Mouse (Mus musculus): ENCODE measurements at regions not wholly inside any gene's neighbourhood (a gene's known extent, or its start where the extent isn't known, plus 50 kb on each side); places are given as distances from the start of the nearest gene placed in this dataset.

DNA sequence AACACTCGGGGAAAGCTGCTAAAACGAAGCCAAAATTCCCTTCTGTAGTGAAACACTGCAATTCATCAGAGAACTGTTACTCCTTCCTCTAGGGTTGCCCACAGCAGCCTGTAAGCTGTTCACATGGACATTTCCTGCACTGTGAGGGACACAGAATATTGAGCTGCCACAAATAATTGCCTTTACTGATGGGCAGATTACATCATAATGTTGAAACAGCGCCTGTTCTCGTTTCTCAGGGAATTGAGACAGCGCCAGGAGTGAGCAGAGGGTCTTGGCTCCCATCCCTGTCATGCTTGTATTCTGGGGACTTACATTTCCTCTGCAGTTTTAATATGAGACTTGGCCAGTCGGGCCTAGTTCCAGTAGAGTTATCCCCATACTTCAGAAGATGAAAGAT lies 357.3 kb downstream of the Bmper start:
- Histone ChIP-seq H3K4me1 (ENCODE audit: control insufficient read depth, insufficient read depth, low read length) (no peaks in the 10 kb centered on the region), H3K27ac (ENCODE audit: control insufficient read depth, insufficient read depth, low read depth, low read length, poor library complexity) (no peak overlapping the region), H3K4me3 (replicated peaks; ENCODE audit: control insufficient read depth, low read depth, low read length) (no peak overlapping the region)
- TF ChIP-seq CTCF (IDR thresholded peaks at IDR 0.05; ENCODE audit: control insufficient read depth, insufficient read depth, low read length) (no peak), POLR2A (IDR thresholded peaks at IDR 0.05; ENCODE audit: borderline replicate concordance, control insufficient read depth, low read depth, low read length) (no peak)
- 33% methylated on average over 6 of the region's 6 CpGs for WGBS

DNA sequence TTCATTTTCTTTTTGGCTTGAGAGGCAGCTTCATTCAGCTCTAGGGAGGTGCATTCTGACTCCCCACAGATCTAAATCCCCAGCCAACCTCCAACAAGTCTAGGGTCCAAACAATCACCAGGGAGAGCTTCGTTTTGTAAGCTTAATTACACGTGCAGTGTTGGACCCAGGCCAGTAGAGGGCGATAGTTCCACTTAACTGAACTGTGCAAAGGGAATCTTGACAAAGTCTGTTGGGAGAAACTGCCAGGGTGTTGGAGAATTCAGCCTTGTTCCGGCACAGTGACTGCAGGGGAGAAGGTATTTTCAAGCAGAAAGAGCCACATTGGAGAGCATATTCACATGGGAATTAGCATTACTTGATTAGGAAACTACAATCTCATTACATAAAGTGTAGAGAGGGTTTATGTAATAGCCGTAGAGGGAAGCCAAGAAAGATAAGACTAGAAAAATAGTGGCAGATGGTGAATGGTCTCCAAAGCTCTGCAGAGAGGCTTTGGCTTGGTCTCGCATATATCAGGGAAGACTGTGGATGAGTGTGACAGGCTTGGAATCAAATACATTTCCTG lies 358.2 kb downstream of the Bmper start:
- no peak for TF ChIP-seq POLR2A (IDR thresholded peaks at IDR 0.05; ENCODE audit: borderline replicate concordance, control insufficient read depth, low read depth, low read length)
- peak; percentile 39; the same call in 1 of the 2 replicates for TF ChIP-seq CTCF (IDR thresholded peaks at IDR 0.05; ENCODE audit: control insufficient read depth, insufficient read depth, low read length)
- Histone ChIP-seq H3K4me3 (replicated peaks; ENCODE audit: control insufficient read depth, low read depth, low read length) (no peak overlapping the region), H3K27ac (ENCODE audit: control insufficient read depth, insufficient read depth, low read depth, low read length, poor library complexity) (no peak overlapping the region), H3K4me1 (ENCODE audit: control insufficient read depth, insufficient read depth, low read length) (no peaks in the 10 kb centered on the region)
- WGBS: 14% methylated on average over 6 of the region's 6 CpGs

DNA sequence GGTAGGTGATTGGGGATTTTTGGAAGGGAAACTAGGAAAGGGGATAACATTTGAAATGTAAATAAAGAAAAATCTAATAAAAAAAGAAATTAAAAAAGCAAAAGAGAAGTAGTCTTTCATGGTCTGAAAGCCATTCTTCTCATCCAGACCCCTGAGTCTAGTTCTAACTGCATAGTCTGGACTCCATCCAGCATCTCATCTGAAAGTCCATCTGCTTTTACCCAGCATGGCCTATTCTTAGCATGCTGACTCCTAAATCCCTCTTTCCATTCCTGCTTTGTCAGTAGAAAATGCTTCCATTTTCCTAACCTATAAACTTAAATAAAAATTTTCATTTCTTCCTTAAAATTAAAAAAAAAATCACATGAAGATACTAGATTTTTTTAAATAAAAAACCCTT lies 361.7 kb downstream of the Bmper start:
- H3K4me3 ChIP-seq (replicated peaks; ENCODE audit: control insufficient read depth, low read depth, low read length): no peak overlapping the region
- no peak for TF ChIP-seq CTCF (IDR thresholded peaks at IDR 0.05; ENCODE audit: control insufficient read depth, insufficient read depth, low read length)
- no peak for TF ChIP-seq POLR2A (IDR thresholded peaks at IDR 0.05; ENCODE audit: borderline replicate concordance, control insufficient read depth, low read depth, low read length)
- H3K4me1 ChIP-seq (ENCODE audit: control insufficient read depth, insufficient read depth, low read length): no peaks in the 10 kb centered on the region
- H3K27ac ChIP-seq (ENCODE audit: control insufficient read depth, insufficient read depth, low read depth, low read length, poor library complexity): no peak overlapping the region

DNA sequence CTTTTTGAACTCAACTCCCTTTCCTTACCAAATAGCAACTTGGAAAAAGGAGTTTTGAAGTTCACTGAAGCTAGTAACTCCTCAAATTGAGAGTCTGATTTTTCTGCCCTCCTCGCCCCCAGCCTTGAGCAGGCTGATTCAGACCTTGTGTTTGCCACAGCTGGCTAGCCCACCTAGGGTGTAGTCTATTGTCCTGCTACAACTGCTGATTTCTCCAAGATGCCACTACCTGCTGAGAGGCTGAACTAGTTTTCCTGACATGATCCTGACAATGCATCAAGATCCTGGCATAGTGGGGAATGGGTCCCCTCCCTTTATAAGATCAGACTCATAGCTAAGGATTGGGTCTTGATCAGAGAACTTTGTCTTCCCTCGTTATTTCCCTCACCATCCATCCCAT lies 366.1 kb downstream of the Bmper start:
- WGBS: 62% methylated on average over 2 of the region's 2 CpGs
- H3K27ac ChIP-seq (ENCODE audit: control insufficient read depth, insufficient read depth, low read depth, low read length, poor library complexity): no peak overlapping the region
- TF ChIP-seq POLR2A (IDR thresholded peaks at IDR 0.05; ENCODE audit: borderline replicate concordance, control insufficient read depth, low read depth, low read length): no peak
- no peak for TF ChIP-seq CTCF (IDR thresholded peaks at IDR 0.05; ENCODE audit: control insufficient read depth, insufficient read depth, low read length)
- no peaks in the 10 kb centered on the region; the same call in 1 of the 2 replicates for H3K4me1 ChIP-seq (ENCODE audit: control insufficient read depth, insufficient read depth, low read length)
- no peak overlapping the region for H3K4me3 ChIP-seq (replicated peaks; ENCODE audit: control insufficient read depth, low read depth, low read length)

DNA sequence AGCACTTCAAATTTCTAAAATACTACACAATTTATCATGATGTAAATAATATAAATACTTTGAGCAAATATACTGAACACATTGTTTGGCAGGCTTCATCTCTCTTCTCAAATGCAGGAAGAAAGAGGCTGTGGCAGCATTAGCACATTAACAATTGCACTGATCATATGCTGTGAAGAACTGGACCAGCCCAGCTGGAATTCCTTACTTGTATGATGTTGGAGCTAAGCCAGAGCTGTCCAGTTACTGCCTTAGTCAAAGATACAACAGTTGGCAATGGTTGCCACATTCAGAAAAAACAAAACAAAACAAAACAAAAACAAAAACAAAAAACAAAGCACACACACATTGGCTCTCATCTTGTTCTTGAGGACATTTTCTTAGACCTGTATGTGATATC lies 369.0 kb downstream of the Bmper start:
- H3K4me1 ChIP-seq (ENCODE audit: control insufficient read depth, insufficient read depth, low read length): no peaks in the 10 kb centered on the region; the same call in 1 of the 2 replicates
- H3K4me3 ChIP-seq (replicated peaks; ENCODE audit: control insufficient read depth, low read depth, low read length): no peak overlapping the region

DNA sequence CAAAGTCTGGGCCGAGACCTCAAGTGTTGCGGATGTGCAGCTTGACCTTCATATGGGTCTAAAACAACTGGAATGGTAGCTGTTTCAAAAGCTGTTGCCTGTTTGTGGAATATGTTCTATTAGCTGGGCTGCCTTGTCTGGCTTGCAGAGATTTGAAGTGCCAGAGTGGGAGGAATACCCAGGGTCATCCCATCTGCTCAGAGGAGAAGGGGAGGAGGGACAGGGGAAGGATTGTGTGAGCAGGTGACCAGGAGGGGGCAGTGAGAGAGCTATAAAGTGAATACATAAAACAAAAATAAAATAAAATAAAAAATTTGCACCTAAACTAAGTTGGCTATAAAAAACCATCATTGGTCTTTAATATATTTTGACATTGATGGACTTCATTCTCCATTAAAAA lies 377.7 kb downstream of the Bmper start:
- Histone ChIP-seq H3K4me3 (replicated peaks; ENCODE audit: control insufficient read depth, low read depth, low read length) (no peak overlapping the region), H3K27ac (ENCODE audit: control insufficient read depth, insufficient read depth, low read depth, low read length, poor library complexity) (no peak overlapping the region), H3K4me1 (ENCODE audit: control insufficient read depth, insufficient read depth, low read length) (no peaks in the 10 kb centered on the region)
- no peak for TF ChIP-seq POLR2A (IDR thresholded peaks at IDR 0.05; ENCODE audit: borderline replicate concordance, control insufficient read depth, low read depth, low read length)
- TF ChIP-seq CTCF (IDR thresholded peaks at IDR 0.05; ENCODE audit: control insufficient read depth, insufficient read depth, low read length): no peak
- 84% methylated on average over 2 of the region's 2 CpGs for WGBS

More for the DNA sequence above, 369.0 kb downstream of the Bmper start:
- H3K27ac ChIP-seq (ENCODE audit: control insufficient read depth, insufficient read depth, low read depth, low read length, poor library complexity): no peak overlapping the region
- TF ChIP-seq CTCF (IDR thresholded peaks at IDR 0.05; ENCODE audit: control insufficient read depth, insufficient read depth, low read length): no peak
- no peak for TF ChIP-seq POLR2A (IDR thresholded peaks at IDR 0.05; ENCODE audit: borderline replicate concordance, control insufficient read depth, low read depth, low read length)

Data from bone marrow, adult 2 months (tissue).